Mouse (Mus musculus): Measurements from ENCODE around the gene Orc3.
A peak's percentile ranks its signal among the peaks of the same experiment; 100 is the strongest.

Gene Orc3

DNA sequence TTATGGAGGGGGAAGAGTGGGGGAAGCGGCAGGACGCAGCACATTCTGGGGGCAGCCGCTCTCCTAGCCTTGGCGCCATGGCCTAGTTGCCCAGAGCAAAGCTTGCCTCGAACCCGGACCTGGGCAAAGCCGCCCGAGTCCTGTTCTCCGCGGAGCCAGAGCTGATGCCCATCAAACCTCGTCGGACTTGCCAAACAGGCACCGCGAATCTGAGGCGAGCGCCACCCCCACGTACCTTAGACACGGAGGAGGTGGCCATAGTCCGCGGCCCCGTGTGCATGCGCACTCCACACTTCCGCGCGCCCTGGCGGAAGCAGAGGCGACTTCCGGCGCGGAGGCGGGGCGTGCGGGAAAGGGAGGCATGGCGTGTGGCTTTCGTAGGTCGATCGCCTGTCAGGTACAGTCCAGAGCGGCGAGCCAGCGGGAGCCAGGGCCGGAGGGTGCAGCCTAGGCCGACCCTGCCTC lies at the start of gene Orc3, which contains the start of gene Rars2:
Gene Orc3, minus strand, starts transcription at position 315 of the 465 bp plus-strand sequence.
Gene Rars2, plus strand, starts transcription at position 328 of the 465 bp plus-strand sequence.
- peak; percentile 88 for DNase-seq

DNA sequence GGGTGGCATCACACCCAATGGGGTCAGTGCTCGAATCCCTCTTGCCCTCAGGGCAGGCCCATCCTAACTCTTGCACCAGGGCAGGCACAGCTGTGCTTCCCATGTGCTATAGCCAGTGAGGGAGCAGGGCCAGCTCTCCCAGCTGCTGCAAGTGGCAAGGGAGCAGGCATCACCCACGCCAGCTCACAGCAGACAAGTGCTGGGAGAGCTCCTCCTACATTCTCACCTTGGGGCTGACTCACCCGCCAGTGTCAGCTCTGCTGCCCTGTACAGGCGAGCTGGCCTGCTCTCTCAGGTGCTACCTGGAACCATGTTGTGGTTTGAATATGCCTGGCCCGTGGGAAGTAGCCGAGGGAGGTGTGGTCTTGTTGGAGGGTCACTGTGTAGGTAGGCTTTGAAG lies 47.2 kb upstream of the Orc3 start:
- no peak for DNase-seq

DNA sequence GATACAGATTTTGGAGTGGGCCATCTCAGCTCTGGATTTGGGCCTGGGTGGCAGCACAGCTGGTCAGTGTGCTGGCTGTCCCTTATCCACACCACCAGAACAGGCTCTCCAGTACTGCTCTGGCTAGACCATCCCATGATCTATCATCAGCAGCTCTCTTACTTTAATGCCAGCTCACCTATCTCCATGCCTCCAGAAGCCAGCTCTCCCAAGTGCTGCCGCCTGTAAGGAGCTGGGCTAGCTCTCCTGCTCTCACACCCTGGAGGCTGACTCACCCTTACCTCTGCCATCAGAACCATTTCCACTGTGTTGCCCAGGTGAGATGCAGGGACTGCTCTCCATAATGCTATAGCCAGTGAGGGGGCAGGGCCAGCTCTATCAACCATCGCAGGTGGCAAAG lies 46.8 kb upstream of the Orc3 start:
- no peak for DNase-seq

DNA sequence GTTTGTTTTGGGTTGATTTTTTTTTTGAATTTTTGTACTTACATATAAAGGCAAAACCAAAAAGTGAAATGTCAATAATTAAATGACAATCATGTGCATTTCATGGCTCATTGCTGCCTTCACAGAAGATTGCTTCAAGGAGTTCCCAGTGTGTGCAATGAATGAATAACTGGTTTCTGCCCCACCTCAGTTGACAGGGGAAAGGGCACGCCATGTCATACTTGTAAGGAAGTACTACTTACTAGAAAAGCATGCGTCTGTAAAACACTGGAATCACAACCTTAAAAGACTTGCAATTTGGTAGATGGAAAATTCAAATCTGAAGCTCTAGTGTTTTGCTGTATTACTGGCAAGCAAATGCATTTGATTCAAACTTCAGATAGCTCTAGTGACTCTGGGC lies 44.3 kb upstream of the Orc3 start:
- no peak for DNase-seq

DNA sequence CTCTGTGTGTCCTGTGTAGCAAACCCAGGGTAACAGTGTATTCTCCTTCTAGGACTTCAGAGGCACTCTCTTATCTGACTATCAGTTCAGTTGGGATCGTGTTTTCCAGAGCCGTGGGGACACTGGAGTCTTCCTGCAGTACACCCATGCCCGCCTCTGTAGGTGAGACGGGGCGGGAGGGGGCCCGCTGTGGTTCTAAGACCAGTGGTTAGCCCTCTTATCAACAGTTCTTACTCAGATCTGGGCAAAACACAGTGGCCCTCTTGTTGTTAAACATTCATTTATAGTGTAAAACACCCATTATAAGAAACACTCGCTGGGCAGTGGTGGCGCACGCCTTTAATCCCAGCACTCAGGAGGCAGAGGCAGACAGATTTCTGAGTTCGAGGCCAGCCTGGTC lies 41.4 kb upstream of the Orc3 start:
- no peak for DNase-seq

DNA sequence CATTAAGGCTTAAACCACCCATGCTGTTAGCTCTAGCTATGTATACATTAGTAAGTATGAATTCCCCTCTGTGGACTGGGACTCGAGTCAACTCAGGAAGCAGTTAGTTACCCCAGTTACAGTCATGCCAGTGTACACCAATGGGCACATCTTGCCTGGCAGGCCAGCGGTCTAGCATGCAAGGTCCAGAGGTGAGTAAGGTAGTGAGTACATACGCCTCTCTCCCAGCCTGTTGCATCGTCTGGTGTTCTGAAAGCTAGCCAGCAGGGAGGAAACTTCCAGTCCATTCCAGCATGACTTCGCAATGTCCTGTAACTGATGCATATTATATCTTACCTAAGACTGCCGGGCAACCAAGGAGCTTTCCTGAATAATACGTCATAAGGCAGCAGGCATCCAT lies 38.4 kb upstream of the Orc3 start:
- no peak for DNase-seq

DNA sequence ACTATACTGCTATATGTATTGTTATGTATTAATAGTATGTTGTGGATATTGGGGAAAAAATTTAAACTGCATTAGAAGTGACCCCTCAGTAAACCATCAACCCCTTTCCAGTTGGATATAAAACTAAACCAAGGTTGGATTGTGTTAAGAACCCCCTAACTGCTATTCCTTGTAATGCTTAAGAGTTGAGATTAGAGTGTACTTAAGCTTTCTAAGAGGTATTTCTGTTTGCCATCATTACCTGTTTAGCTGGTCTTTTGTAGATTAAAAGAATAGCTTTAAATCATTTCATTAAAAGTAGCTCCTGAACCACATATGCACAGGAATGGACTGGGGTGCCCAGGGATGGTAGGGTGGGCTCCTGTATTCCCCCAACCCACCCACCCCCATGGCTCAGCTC lies 30.0 kb upstream of the Orc3 start:
- DNase-seq = no peak

DNA sequence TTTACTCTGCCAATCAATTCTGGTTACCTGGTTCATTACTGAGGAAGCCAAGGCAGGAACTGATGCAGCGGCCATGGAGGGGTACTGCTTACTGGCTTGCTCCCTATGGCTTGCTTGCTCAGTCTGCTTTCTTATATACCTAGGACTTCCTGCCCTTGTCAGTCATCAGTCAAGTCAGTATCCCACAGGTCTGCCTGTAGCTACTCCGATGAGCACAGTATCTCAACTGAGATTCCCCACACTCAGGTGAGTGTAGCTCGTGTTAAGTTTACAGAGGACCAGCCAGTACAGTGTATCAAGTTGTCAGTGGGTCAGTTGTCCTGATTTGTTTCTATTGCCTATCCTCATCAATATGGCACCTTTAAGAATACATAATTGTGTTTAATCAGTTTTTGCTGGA lies 26.0 kb upstream of the Orc3 start:
- DNase-seq = no peak

DNA sequence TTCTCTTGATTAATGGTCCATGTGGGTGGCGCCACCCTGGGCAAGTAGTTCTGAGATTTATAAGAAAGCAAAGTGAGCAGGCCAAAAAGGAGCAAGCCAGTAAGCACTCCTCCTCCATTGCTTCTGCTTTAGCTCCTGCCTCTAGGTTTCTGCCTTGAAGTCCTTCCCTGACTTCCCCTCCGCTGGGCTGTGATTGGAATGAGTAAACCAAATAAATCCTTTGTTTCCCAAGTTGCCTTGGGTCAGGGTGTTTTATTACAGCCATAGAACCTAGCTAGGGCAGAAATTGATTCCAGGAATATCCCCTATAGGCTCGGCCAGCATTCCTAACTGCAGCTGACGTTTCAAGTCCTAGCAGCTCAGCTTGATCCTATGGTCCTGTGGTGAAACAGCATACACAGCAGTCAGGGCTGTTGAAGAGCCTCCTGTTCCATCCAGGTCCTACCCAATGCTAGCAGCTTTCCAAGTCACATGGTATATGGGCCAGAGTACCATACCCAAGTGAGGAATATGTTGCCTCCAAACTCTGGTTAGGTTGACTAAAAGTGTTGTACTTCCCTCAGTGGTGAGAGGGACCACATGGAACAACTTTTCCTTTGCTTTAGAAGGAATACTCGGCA lies 25.1 kb upstream of the Orc3 start:
- DNase-seq = no peak

DNA sequence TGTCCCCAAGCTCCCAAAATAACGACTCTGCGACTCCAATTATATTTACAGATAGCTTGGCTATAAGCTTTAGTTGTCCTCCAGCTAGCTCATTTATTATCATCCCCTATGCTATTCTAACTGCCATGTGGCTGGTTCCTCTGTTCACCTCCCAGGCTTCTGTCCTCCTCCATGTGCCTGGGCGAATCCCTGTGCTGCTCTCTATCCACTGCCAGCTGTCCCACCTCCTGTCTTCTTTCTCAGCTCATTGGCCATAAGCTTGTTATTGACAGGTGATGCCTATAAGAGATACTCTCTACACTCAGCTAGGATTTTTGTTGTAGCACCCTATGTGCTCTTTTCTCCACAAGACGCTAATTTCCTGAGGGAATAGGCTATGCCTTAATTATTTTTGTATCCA lies 23.1 kb upstream of the Orc3 start:
- no peak for DNase-seq

DNA sequence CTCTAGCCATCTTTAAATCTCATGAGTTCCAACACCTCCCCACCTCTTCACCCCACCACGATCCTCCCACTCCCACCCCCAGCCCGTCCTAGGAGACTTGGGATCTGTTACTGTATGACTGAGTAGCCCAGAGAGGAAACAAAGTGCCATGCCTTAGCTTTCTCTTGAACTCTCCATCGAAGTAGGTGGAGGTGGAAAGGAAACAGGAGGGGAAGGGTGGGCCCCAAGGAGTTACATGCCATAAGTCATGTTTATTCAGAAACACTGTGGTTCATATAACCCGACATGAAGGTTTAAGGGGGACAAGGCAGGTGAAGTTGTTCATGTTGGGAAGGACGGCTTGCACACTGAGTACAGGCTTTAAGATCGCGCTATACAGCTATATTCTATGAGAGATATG lies 22.6 kb upstream of the Orc3 start:
- no peak for DNase-seq

DNA sequence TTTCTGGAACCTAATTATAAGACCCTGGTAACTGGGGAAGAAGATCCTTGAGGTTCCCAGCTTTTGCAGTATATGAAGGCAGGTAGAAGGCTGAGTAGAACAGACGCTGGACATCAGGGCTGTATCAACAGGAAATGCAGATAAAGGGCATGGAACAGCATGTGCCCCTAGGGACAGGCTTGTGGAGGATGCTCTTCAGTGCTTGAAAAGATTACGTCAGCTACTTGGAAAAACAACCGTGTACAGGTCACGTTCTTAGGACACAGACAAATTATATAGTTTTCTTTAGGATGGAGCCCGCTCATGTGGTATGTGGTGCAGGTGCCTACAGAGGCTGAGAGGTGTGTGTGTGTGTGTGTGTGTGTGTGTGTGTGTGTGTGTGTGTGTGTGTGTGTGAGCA lies 21.3 kb upstream of the Orc3 start:
- no peak for DNase-seq

DNA sequence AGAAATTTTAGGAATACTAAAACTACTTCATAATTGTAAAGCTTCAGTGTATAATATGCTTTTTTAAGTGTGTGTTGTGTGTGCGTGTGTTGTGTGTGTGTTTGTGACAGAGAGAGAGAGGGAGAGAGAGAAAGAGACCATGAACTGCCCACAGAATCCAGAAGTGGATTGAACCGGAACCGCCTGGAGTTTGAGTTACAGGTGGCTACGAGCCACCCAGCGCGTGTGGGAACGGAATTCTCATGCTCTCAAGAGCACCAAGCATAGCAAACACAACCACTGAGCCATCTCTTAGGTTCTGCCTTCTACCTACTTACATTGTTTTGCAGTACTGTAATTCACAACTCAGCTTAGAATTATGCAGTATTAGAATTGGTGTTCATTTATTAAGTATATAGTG lies 19.4 kb upstream of the Orc3 start:
- no peak for DNase-seq

DNA sequence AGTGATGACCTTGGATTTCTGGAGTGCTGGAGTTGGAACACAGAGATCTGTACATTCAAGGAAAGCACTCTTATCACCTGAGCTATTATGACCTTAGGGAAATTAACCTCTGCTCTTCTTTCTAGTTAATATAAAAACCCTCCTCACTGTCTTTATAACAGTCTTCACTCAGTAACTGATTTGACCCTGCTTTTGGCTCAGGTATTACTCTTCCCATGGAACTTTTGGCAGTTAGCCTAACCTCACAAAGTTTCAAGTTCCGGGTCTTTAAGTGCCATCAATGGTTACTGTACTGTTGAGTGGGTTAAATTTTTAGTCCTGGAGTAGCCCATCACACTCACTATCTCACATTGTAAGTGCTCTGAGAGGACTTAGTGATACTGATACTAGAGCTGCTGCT lies 15.2 kb upstream of the Orc3 start:
- no peak for DNase-seq

DNA sequence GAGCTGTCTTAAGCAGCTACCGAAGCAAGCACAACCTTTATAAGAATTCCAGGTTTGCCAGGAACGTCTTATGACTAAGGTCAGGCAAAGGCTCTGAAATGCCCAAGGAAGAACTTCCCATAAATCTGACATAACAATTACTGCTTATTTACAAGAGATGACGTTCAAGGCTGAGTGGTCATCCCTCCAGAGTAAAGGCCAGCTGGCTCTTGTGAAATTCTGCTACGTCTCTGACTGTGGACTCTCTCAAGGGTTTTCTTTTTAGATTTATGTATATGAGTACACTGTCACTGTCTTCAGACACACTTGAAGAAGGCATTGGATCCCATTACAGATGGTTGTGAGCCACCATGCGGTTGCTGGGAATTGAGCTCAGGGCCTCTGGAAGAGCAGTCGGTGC lies 11.7 kb upstream of the Orc3 start:
- no peak for DNase-seq

DNA sequence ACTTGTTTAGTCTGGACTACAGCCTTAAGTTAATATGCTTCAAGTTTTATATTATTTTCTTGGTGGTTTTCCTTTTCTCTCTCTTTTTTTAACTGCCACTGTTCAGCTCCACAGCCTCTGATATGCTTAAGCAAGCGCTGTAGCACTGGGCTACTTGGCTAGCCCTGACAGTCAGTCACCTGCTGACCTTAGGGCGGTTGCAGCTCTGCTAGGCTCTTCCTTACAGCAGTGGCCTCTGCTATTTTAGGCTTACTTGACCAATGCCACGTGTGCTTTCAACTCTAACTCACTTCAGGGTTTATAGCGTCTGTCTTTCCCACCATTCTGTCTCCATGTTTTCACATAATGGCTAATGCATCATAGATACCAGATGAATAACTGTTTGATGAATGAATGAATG lies 10.8 kb upstream of the Orc3 start:
- no peak for DNase-seq

DNA sequence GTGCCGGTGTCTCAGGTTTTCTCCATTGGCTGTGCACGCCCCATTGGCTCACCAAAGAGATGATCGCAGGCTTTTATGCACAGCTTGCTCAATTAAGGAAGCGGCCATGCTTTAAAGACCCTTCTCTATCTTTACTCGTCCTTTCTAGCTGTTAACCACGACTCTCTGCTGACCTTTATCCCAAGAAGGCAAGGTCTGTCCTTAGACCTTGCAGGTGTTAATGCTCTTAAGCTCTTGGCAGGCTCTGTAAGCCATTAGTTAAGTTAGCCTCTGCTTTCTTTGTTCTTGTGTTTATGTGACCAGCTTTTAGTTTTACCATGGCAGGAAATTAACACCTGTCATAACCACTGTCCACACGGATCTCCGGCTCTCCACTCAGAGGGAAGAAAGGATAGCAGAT lies 1.4 kb upstream of the Orc3 start:
- DNase-seq = peak; percentile 5

DNA sequence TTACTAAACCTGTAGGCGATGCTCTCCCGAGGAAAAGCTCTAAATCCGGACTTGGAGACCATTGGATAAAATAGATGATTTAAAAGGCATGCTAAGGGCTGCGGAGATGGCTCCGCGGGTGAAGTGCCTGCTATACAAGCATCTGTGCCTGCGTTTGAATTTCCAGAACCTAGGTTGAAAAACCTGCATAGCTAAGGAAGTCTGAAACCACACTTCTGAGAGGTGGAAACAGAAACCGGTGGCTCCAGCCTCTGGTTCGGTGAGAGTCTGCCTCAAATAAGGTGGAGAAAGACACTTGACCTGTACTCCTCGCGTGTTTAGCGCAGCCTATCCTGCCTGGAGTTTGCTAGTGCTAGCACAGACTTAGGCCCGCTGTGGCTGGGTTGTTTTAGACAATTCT lies 559 bp upstream of the Orc3 start:
- peak; percentile 26 for DNase-seq

DNA sequence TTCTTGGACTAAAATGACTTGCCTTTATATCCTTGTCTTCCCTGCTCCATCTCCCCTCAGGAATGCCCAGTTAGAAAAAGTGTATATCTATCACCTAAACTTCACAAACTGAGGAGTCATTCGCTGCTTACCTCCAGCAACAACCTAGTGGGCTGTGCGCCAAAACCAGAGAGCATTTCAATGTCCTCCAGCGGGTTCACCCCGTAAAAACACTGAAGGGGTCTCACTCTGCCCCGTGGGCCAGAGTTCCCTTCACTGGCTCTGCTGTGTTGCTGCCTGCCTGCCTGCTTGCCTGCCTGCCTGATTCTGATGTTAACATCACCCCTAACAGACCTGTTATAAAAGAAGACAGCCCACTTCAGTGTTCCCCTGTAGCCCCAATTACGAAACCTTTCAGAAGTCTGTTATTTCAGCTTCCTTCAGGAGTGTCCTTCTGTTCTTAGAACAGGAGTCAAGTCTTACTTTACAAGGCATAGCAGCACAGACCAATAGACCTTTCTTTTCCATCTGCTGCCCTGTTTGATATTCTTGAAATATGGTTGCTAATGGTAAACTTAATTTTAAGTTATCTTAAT lies 1.1 kb downstream of the Orc3 start:
- peak; percentile 20 for DNase-seq

DNA sequence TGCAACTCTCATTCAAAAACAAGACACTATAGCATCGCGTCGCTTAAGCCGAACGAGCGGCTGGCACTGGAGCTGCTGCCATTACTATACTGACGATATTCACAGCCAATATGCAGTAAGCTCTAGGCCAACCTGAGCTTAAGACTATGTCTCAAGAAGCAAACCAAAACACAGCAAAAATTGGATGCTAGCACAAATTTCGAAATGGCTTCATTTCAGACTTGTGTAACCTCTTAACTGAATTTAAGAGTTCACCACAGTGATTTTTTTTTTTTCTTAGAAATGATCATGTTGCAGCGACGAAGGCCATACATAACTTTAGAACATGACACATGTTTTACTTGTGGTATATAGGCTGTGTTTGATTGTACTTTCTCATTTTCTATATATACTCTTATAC lies 8.1 kb downstream of the Orc3 start:
- DNase-seq = no peak

DNA sequence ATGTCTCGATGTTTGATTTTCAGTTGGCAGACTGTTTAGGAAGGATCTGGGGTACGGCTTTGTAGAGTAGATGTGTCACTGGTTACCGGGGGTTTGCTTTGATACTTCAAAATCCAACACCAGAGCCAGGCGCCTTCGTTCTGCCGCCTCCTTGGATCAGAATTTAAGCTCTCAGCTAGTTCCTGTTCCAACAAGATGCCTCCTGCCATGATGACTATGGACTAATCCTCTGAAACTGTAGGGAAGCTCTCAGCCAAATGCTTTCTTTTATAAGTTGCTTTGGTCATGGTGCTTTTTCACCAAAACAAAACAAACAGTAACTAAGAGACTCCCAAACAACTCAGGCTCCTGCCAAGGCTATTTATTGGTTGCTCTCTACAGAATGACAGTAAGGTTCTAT lies 11.6 kb downstream of the Orc3 start:
- DNase-seq = no peak

DNA sequence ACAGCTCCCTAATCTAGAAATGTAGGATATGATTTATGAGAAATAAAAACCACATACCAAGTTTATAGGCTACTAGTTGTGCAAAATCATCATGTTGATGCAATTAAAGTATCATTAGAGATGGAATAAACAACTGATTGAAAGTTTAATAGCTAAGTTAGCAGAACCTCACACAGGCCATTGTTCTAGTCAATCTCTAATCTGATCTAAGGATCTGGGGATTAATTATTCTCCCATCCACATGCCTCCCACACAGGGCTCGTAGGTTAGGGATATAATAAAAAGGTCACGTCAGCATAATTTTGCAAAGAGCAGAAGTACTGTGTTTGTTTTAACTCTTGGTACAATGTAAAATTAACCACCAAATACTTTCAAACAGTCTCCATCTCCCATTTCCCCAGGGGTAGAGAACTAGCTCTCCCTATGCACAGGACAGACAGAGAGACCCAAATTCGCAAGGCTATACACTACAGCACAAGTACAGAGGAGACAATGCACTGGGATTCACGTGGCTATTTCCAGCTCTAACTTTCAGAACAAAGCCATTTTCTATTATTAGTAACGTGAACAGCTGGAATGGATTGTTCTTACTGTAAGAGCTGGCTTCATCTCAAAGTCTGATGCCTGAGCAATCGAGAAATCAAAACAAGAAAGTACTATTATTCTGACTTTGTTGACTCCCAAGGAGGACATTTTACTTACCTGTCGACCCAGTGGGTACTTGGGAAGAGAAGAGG lies 29.7 kb downstream of the Orc3 start:
- no peak for DNase-seq

DNA sequence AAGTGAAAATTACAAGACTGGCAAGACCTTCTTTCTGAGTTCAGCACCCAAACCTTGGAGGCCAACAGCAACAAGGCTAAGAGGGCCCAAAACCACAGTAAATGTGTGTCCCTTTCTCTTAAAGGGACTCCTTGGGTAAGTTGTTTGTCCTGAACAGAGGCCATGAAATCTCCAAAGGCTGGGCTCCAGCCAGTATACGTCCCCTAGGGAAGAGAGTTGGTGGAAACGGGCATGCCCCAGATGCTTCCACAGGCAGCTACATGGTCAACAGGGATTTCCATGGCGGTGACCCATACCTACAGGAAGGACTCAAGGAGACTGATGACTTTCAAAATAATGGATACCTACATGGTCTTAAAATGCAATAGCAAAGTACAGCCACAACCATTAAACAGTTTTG lies 31.3 kb downstream of the Orc3 start:
- DNase-seq = no peak

DNA sequence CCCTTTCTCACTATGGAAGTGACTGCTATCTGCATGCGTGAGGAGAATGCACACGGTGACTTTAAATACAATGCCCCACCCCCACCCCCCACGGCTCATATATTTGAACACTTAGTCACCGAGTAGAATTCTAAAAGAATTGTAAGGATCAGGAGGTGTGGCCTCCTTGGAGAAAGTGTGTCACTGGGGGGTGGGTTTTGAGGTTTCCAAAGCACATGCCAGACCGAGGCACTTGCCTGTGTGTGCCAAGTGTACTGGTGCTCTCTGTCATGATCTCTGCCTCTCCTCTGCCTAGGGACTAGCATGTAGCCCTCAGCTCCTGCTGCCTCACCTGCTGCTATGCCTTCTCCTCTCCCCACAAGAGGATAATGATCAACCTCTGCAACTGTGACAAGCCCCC lies 32.3 kb downstream of the Orc3 start:
- DNase-seq = no peak

DNA sequence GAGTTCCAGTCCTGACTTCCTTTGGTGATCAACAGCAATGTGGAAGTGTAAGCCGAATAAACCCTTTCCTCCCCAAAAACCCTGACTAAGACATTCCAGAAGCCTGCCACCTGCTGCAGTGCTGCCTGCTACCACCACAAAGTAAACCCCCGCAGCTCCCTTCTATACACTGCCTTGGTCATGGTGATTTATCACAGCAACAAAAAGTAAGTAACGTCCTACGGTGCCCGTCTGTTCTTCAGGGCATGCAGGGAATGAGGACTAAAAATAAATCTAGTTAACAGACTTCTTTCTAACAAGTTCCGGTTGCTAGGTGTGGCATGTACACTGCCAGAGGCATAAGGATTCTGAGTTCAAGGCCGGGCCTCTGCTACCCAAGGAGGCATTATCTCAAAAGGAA lies 32.8 kb downstream of the Orc3 start:
- no peak for DNase-seq
